Mouse (Mus musculus) kidney, embryonic 14.5 days (tissue): ENCODE measurements around the gene Pdap1. TPM values are rescaled to one million over a fixed set of nuclear protein-coding genes. Genes with fewer than 3 reads are reported as not detected.
"Not testable (repeated sequence)": the region's sequence is repeated elsewhere in the genome, so short reads cannot be mapped to it uniquely, and the experiment has no call there.

Source experiments
- ATAC-seq: fragments of 200-750 bp; cut with Nextera tagmentation; 2 replicates; pipeline ENCODE4 v1.8.0; 2017; ENCODE audit warnings: moderate number of reproducible peaks, mild to moderate bottlenecking, moderate TSS enrichment, moderate library complexity; ENCODE audit not compliant: low FRiP score, low TSS enrichment
- H3K27ac ChIP-seq: fragments of 300-500 bp; sonication (generic); 2 replicates; pipeline ENCODE4 v1.5.1; 2014; ENCODE audit warnings: low read depth, mild to moderate bottlenecking, low read length, moderate library complexity, mixed read lengths
- H3K27me3 ChIP-seq: fragments of 300-500 bp; sonication (generic); 2 replicates; pipeline ENCODE4 v1.6.1; 2014; ENCODE audit warnings: mild to moderate bottlenecking, low read length; ENCODE audit not compliant: control insufficient read depth, insufficient read depth
- H3K36me3 ChIP-seq: fragments of 300-500 bp; sonication (generic); 2 replicates; pipeline ENCODE4 v1.6.1; 2014; ENCODE audit warnings: low read length, mixed read lengths; ENCODE audit not compliant: control insufficient read depth, insufficient read depth
- H3K4me1 ChIP-seq: fragments of 300-500 bp; sonication (generic); 2 replicates; pipeline ENCODE4 v1.6.1; 2014; ENCODE audit warnings: low read length, mixed read lengths; ENCODE audit not compliant: control insufficient read depth, insufficient read depth
- H3K4me2 ChIP-seq: fragments of 300-500 bp; sonication (generic); replicated peaks from 2 replicates; pipeline ENCODE4 v1.6.1; 2014; ENCODE audit warnings: low read depth, mild to moderate bottlenecking, low read length
- H3K4me3 ChIP-seq: fragments of 300-500 bp; sonication (generic); 2 replicates; pipeline ENCODE4 v1.5.1; 2014; ENCODE audit warnings: mild to moderate bottlenecking, low read length
- H3K9ac ChIP-seq: fragments of 300-500 bp; sonication (generic); 2 replicates; pipeline ENCODE4 v1.6.1; 2014; ENCODE audit warnings: low read depth, mild to moderate bottlenecking, low read length, moderate library complexity
- H3K9me3 ChIP-seq: fragments of 300-500 bp; sonication (generic); 2 replicates; pipeline ENCODE4 v1.6.1; 2016; ENCODE audit warnings: low read length; ENCODE audit not compliant: control insufficient read depth
- WGBS: fragments of 180-500 bp; shearing (Covaris S2); extraction: QIAGEN DNeasy Blood & Tissue Kit; methylation state at CpG from one replicate; pipeline ENCODE4 v1.1.7; 2014; 5-methylcytosine and 5-hydroxymethylcytosine counted together
- polyA plus RNA-seq: library from polyadenylated mRNA; unstranded; fragments of >200 nt; fragmentation: Nextera tagmentation; extraction: Ambion mirVana; gene quantifications from 2 replicates; pipeline ENCODE4 v1.2.1, GENCODE M21; 2014

Pdap1 gene
- polyA plus RNA-seq, 1 experiment from 2014 or later, result 113 TPM

DNA sequence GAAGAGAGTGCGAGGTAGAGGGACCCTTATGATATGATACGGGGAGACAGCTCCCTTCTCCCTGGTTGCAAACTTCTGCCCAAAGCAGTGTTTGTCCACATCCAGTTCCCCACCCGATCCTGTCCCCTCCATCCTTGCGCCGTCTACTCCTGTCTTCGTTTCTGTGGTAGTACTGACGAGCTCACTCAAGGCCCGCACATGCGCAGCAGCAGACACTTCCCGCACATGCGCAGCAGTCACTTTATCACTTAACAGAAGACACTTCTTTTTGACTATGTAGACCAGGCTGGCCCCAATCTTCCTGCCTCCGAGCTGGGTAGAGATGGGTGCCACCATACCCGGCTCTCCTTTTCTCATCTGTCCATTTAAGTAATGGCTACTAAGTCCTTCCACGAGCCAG, 21.3 kb upstream of the Pdap1 start:
- peaks cover 53% of the 10 kb centered on the region for H3K36me3 ChIP-seq
- no peaks in the 10 kb centered on the region for H3K9me3 ChIP-seq
- no peaks in the 10 kb centered on the region for H3K27me3 ChIP-seq
- H3K4me2 ChIP-seq, result no peak overlapping the region
- no peak overlapping the region for H3K9ac ChIP-seq
- ATAC-seq, result no peak
- peaks cover 6% of the 10 kb centered on the region; the same call in 1 of the 2 replicates for H3K4me1 ChIP-seq
- no peak overlapping the region for H3K27ac ChIP-seq
- 90% methylated on average over 14 of the region's 14 CpGs for WGBS
- H3K4me3 ChIP-seq, result no peak overlapping the region

- Histone ChIP-seq H3K9ac (no peak overlapping the region), H3K27me3 (no peaks in the 10 kb centered on the region), H3K4me2 (no peak overlapping the region), H3K9me3 (no peaks in the 10 kb centered on the region), H3K27ac (no peak overlapping the region), H3K4me1 (no peaks in the 10 kb centered on the region), H3K4me3 (no peak overlapping the region), H3K36me3 (peaks cover 79% of the 10 kb centered on the region)
- ATAC-seq, result no peak
- 95% methylated on average over 5 of the region's 5 CpGs for WGBS
These were observed 12.7 kb upstream of the Pdap1 start for GRCm38 (mm10) chr5:145152690-145153089.

GRCm38 (mm10) chr5:145149294-145149693, 9.3 kb upstream of the Pdap1 start:
- H3K9me3 ChIP-seq, result no peaks in the 10 kb centered on the region
- WGBS, result 90% methylated on average over 6 of the region's 6 CpGs
- no peaks in the 10 kb centered on the region for H3K27me3 ChIP-seq
- H3K4me2 ChIP-seq, result no peak overlapping the region
- no peak for ATAC-seq
- peaks cover 90% of the 10 kb centered on the region for H3K36me3 ChIP-seq
- no peak overlapping the region for H3K27ac ChIP-seq
- no peak overlapping the region for H3K9ac ChIP-seq
- H3K4me3 ChIP-seq, result no peak overlapping the region
- no peaks in the 10 kb centered on the region for H3K4me1 ChIP-seq

- whole genome bisulfite sequencing, result 94% methylated on average over 5 of the region's 5 CpGs
- no peak overlapping the region for H3K4me3 ChIP-seq
- H3K4me1 ChIP-seq, result no peaks in the 10 kb centered on the region
- no peaks in the 10 kb centered on the region for H3K9me3 ChIP-seq
- no peaks in the 10 kb centered on the region for H3K27me3 ChIP-seq
- H3K4me2 ChIP-seq, result no peak overlapping the region
- ATAC-seq, result no peak
- no peak overlapping the region for H3K27ac ChIP-seq
- peaks cover 98% of the 10 kb centered on the region for H3K36me3 ChIP-seq
- H3K9ac ChIP-seq, result no peak overlapping the region
These were observed 7.7 kb upstream of the Pdap1 start for GRCm38 (mm10) chr5:145147748-145148147.

GRCm38 (mm10) chr5:145140611-145141010, 573 bp upstream of the Pdap1 start:
- Histone ChIP-seq H3K9me3 (no peaks in the 10 kb centered on the region), H3K9ac (peak overlapping the region; percentile 91), H3K27me3 (no peaks in the 10 kb centered on the region), H3K27ac (peak overlapping the region; percentile 84), H3K4me3 (peak overlapping the region; percentile 85), H3K36me3 (peaks cover 60% of the 10 kb centered on the region), H3K4me1 (peaks cover 20% of the 10 kb centered on the region), H3K4me2 (peak overlapping the region; percentile 62)
- no peak for ATAC-seq
- WGBS, result 1% methylated on average over 18 of the region's 18 CpGs

- Histone ChIP-seq H3K36me3 (peaks cover 60% of the 10 kb centered on the region), H3K4me1 (peaks cover 20% of the 10 kb centered on the region), H3K4me3 (peak overlapping the region; percentile 85), H3K27me3 (no peaks in the 10 kb centered on the region), H3K9ac (peak overlapping the region; percentile 91), H3K27ac (no peak overlapping the region), H3K9me3 (no peaks in the 10 kb centered on the region), H3K4me2 (peak overlapping the region; percentile 71)
- 11% methylated on average over 6 of the region's 6 CpGs for WGBS
- no peak for ATAC-seq
These were observed 1.2 kb downstream of the Pdap1 start for GRCm38 (mm10) chr5:145138836-145139235.

GRCm38 (mm10) chr5:145133275-145133674, 6.8 kb downstream of the Pdap1 start:
- not testable (repeated sequence) for H3K9ac ChIP-seq, H3K4me2 ChIP-seq, H3K27ac ChIP-seq, H3K4me3 ChIP-seq, H3K4me1 ChIP-seq, H3K27me3 ChIP-seq, H3K9me3 ChIP-seq, ATAC-seq
- H3K36me3 ChIP-seq, result peaks cover 85% of the 10 kb centered on the region
- 88% methylated on average over 6 of the region's 6 CpGs for WGBS

DNA sequence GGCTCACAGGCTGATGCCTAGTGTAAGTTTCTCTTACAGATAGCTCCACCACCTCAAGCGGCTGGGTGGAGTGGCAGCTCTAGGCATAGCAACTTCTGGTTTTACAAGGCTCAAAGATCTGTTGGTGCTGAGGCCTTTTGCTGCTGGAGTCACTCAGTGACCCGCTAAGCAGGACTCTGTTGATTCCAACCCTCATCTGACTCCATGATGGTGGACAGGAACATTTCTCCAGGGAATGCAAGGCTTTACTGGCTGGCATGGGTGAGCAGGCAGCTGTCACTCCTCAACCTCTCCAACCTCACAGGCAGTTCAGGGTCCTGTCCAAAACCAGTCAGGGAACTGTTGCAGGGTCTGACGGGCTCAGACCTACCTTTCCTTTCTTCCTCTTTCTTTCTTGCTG, 9.0 kb downstream of the Pdap1 start:
- Histone ChIP-seq H3K4me2 (no peak overlapping the region), H3K9me3 (no peaks in the 10 kb centered on the region), H3K27ac (no peak overlapping the region), H3K36me3 (peaks cover 91% of the 10 kb centered on the region), H3K4me3 (no peak overlapping the region), H3K9ac (no peak overlapping the region), H3K4me1 (no peaks in the 10 kb centered on the region), H3K27me3 (no peaks in the 10 kb centered on the region)
- no peak for ATAC-seq
- 91% methylated on average over 3 of the region's 3 CpGs for WGBS

- no peaks in the 10 kb centered on the region for H3K27me3 ChIP-seq
- H3K36me3 ChIP-seq, result peaks cover 92% of the 10 kb centered on the region
- no peak overlapping the region for H3K4me2 ChIP-seq
- ATAC-seq, result no peak
- no peak overlapping the region for H3K27ac ChIP-seq
- no peaks in the 10 kb centered on the region for H3K9me3 ChIP-seq
- no peak overlapping the region for H3K9ac ChIP-seq
- no peaks in the 10 kb centered on the region for H3K4me1 ChIP-seq
- WGBS, result 85% methylated on average over 11 of the region's 11 CpGs
- H3K4me3 ChIP-seq, result no peak overlapping the region
These were observed 9.8 kb downstream of the Pdap1 start for GRCm38 (mm10) chr5:145130191-145130590.
